Mouse (Mus musculus) adrenal gland, postnatal 10 days (tissue): ENCODE data around the gene Fam205a3. TPM values are rescaled to one million over a fixed set of nuclear protein-coding genes. Genes with fewer than 3 reads are reported as not detected.
"Not testable (repeated sequence)": the region's sequence is repeated elsewhere in the genome, so short reads cannot be mapped to it uniquely, and the experiment has no call there.

Source experiments
- DNase-seq: peaks from one replicate; pipeline ENCODE4 v3.0.0; 2021; ENCODE audit warnings: mixed read lengths
- long read RNA-seq, 2 experiments: library from polyadenylated mRNA; stranded (forward); transcript quantifications; one replicate each; pipeline ENCODE4 v2.0.0; 2021
- total RNA-seq, 2 experiments: library from RNA; stranded (reverse); gene quantifications; 2 replicates each; pipeline ENCODE4 v1.2.3; 2021

Fam205a3 gene
- not detected for total RNA-seq
- long read RNA-seq, experiment 1: 0 reads
- long read RNA-seq, experiment 2: 0 reads

GRCm38 (mm10) chr4:42318034-42318433, at the start of gene Fam205a3:
Gene Fam205a3, plus strand, starts transcription at chr4:42318334.
- not testable (repeated sequence) for DNase-seq

GRCm38 (mm10) chr4:42293967-42294366, 24.2 kb upstream of the Fam205a3 start, which contains the start of gene Gm21953:
Gene Gm21953, plus strand, starts transcription at chr4:42294267.
- not testable (repeated sequence) for DNase-seq

Other genes starting within 250 kb of the Fam205a3 start
- not detected for gene Gm3893, start 227.1 kb upstream of the Fam205a3 start, total RNA-seq
- gene Gm13304, start 203.5 kb upstream of the Fam205a3 start, total RNA-seq: 10 to 100 TPM in 1 of 2 experiments, 1 to 10 TPM in 1; 9.2 to 14.2 TPM
- gene Gm13306, start 164.9 kb upstream of the Fam205a3 start, total RNA-seq: 1 to 10 TPM in 1 of 2 experiments, not detected in 1; 5.8 TPM
- 1 to 10 TPM in 1 of 2 experiments, not detected in 1; 1.7 TPM for gene Gm13305, start 149.7 kb upstream of the Fam205a3 start, total RNA-seq
- gene Gm10600, start 77.7 kb upstream of the Fam205a3 start, total RNA-seq: 1 to 10 TPM; 1.3 to 1.9 TPM
- not detected for gene Ccl21b, start 62.6 kb upstream of the Fam205a3 start, total RNA-seq
- not detected for gene Gm21953, start 24.1 kb upstream of the Fam205a3 start, total RNA-seq
- gene Gm21586, start 121.0 kb downstream of the Fam205a3 start, total RNA-seq: not detected
- under 1 TPM; 0.15 to 0.55 TPM for gene Gm2163, start 148.4 kb downstream of the Fam205a3 start, total RNA-seq
- not detected for gene Fam205a2, start 209.8 kb downstream of the Fam205a3 start, total RNA-seq